Mouse (Mus musculus) cerebellum, adult 2 months (tissue): ENCODE results near the gene Itga11.

Experiments
- CTCF ChIP-seq: fragments of 200-500 bp; IDR thresholded peaks from 2 replicates; pipeline ENCODE4 v1.5.1; 2011; ENCODE audit warnings: low read depth, mild to moderate bottlenecking, control low read depth, low read length, moderate library complexity, borderline replicate concordance; ENCODE audit not compliant: insufficient read depth
- POLR2A ChIP-seq: fragments of 200-500 bp; IDR thresholded peaks from 2 replicates; pipeline ENCODE4 v1.6.1; 2011; ENCODE audit warnings: low read length, control low read depth, borderline replicate concordance; ENCODE audit not compliant: insufficient read depth

- TF ChIP-seq POLR2A (no peak), CTCF (no peak)
Measured at GRCm38 (mm10) chr9:62817828-62818614, 140.4 kb downstream of the Itga11 start.
